Comparison of ENCODE assay signal across 7 mouse cellular contexts in the genomic region with DNA sequence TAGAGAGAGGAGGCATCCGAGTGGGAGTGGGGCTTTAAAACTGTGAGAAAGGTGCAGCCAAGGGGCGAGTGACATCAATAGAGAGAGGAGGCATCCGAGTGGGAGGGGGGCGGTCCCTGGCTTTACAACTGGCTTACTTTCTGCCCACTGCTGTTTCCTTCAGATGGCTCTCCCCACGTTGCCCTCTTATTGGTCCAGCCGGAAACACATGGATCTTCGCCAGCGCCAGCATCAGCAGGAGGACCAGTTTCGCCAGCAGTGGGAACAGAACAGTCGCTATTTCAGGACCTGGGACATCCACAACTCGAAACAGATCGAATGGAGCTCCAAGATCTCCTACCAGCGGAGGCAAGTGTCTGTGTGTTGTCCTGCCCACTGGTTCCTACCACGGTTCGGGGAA. TPM values are rescaled to one million over a fixed set of nuclear protein-coding genes. Genes with fewer than 3 reads are reported as not detected.
A peak's percentile ranks its signal among the peaks of the same experiment; 100 is the strongest.
DNase-seq lines count a peak whose midpoint lies in the region; ATAC-seq and TF ChIP-seq lines count a peak whose summit lies in the region.

No protein-coding gene starts in this region.

- H3K4me2 ChIP-seq in lung, embryonic 14.5 days: peak overlapping the region; percentile 89
- H3K4me2 ChIP-seq in embryonic facial prominence, embryonic 11.5 days (ENCODE audit: low read depth, low read length): peak overlapping the region; percentile 57
- H3K4me2 ChIP-seq in intestine, postnatal 0 days (replicated peaks; ENCODE audit: low read depth): peak overlapping the region; percentile 76
- peak overlapping the region; percentile 82 for H3K4me2 ChIP-seq in stomach, embryonic 14.5 days (replicated peaks; ENCODE audit: low read depth, low read length)

- H3K9ac ChIP-seq in lung, embryonic 14.5 days: peak overlapping the region; percentile 67
- peak overlapping the region; percentile 83 for H3K9ac ChIP-seq in embryonic facial prominence, embryonic 11.5 days (replicated peaks; ENCODE audit: low read length)
- H3K9ac ChIP-seq in intestine, postnatal 0 days (ENCODE audit: low read depth, low read length): no peak overlapping the region
- H3K9ac ChIP-seq in stomach, embryonic 14.5 days (replicated peaks; ENCODE audit: low read depth, low read length): no peak overlapping the region

- no peak for ATAC-seq in lung, embryonic 14.5 days (ENCODE audit: insufficient read depth)
- ATAC-seq in embryonic facial prominence, embryonic 11.5 days (replicated peaks; ENCODE audit: insufficient number of reproducible peaks, low FRiP score, low TSS enrichment, low read depth): no peak
- ATAC-seq in intestine, postnatal 0 days: no peak
- ATAC-seq in stomach, embryonic 14.5 days (ENCODE audit: insufficient number of reproducible peaks, insufficient read depth, low FRiP score, low read depth): no peak

- H3K27me3 ChIP-seq in lung, embryonic 14.5 days (ENCODE audit: insufficient read depth, low read length): no peaks in the 10 kb centered on the region
- H3K27me3 ChIP-seq in embryonic facial prominence, embryonic 11.5 days (ENCODE audit: control insufficient read depth, insufficient read depth, low read length): no peaks in the 10 kb centered on the region
- H3K27me3 ChIP-seq in intestine, postnatal 0 days (replicated peaks; ENCODE audit: control insufficient read depth, insufficient read depth, low read length): no peaks in the 10 kb centered on the region
- H3K27me3 ChIP-seq in stomach, embryonic 14.5 days (ENCODE audit: control insufficient read depth, insufficient read depth, low read length): no peaks in the 10 kb centered on the region

- no peaks in the 10 kb centered on the region for H3K4me1 ChIP-seq in lung, embryonic 14.5 days (ENCODE audit: insufficient read depth)
- no peaks in the 10 kb centered on the region for H3K4me1 ChIP-seq in embryonic facial prominence, embryonic 11.5 days (ENCODE audit: control insufficient read depth, insufficient read depth, low read length)
- H3K4me1 ChIP-seq in intestine, postnatal 0 days (replicated peaks; ENCODE audit: control insufficient read depth, insufficient read depth, low read length): no peaks in the 10 kb centered on the region
- peaks cover 5% of the 10 kb centered on the region for H3K4me1 ChIP-seq in stomach, embryonic 14.5 days (ENCODE audit: control insufficient read depth, insufficient read depth, low read length)

- no peaks in the 10 kb centered on the region for H3K9me3 ChIP-seq in lung, embryonic 14.5 days (ENCODE audit: low read depth, low read length)
- no peaks in the 10 kb centered on the region for H3K9me3 ChIP-seq in embryonic facial prominence, embryonic 11.5 days (replicated peaks; ENCODE audit: control insufficient read depth, low read length)
- H3K9me3 ChIP-seq in intestine, postnatal 0 days (ENCODE audit: control insufficient read depth): no peaks in the 10 kb centered on the region
- no peaks in the 10 kb centered on the region for H3K9me3 ChIP-seq in stomach, embryonic 14.5 days (ENCODE audit: control insufficient read depth, low read depth, low read length)

- DNase-seq in lung, embryonic 14.5 days: no peak
- DNase-seq in lung, adult 18-20 months: no peak
- no peak for DNase-seq in embryonic facial prominence, embryonic 11.5 days (ENCODE audit: low spot score)
- DNase-seq in gastrocnemius, postnatal 25 days: no peak
- no peak for DNase-seq in gastrocnemius, postnatal 4 days (ENCODE audit: low spot score in 2 of 2)

- H3K4me3 ChIP-seq in lung, embryonic 14.5 days (ENCODE audit: low read depth, low read length): peak overlapping the region; percentile 79
- H3K4me3 ChIP-seq in embryonic facial prominence, embryonic 11.5 days (ENCODE audit: low read depth, low read length): peak overlapping the region; percentile 60
- H3K4me3 ChIP-seq in intestine, postnatal 0 days (ENCODE audit: low read depth, low read length): peak overlapping the region; percentile 79; the same call in 1 of the 2 replicates
- peak overlapping the region; percentile 83 for H3K4me3 ChIP-seq in stomach, embryonic 14.5 days (ENCODE audit: low read depth, low read length)

- peaks cover 42% of the 10 kb centered on the region for H3K36me3 ChIP-seq in lung, embryonic 14.5 days (ENCODE audit: insufficient read depth)
- H3K36me3 ChIP-seq in embryonic facial prominence, embryonic 11.5 days (replicated peaks; ENCODE audit: control insufficient read depth, insufficient read depth, low read depth, low read length): no peaks in the 10 kb centered on the region
- peaks cover 24% of the 10 kb centered on the region for H3K36me3 ChIP-seq in intestine, postnatal 0 days (ENCODE audit: control insufficient read depth, insufficient read depth)
- peaks cover 17% of the 10 kb centered on the region for H3K36me3 ChIP-seq in stomach, embryonic 14.5 days (ENCODE audit: control insufficient read depth, insufficient read depth, low read length)

- WGBS in lung, embryonic 14.5 days: 49% methylated on average over 15 of the region's 15 CpGs
- 52% methylated on average over 15 of the region's 15 CpGs for WGBS in embryonic facial prominence, embryonic 11.5 days
- 60% methylated on average over 15 of the region's 15 CpGs for WGBS in intestine, postnatal 0 days
- WGBS in stomach, embryonic 14.5 days: 55% methylated on average over 15 of the region's 15 CpGs

- no peak overlapping the region for H3K27ac ChIP-seq in lung, embryonic 14.5 days (ENCODE audit: low read depth)
- no peak overlapping the region for H3K27ac ChIP-seq in embryonic facial prominence, embryonic 11.5 days (replicated peaks; ENCODE audit: low read depth, low read length)
- H3K27ac ChIP-seq in intestine, postnatal 0 days (ENCODE audit: low read depth, low read length): no peak overlapping the region
- no peak overlapping the region for H3K27ac ChIP-seq in stomach, embryonic 14.5 days (ENCODE audit: low read length)

- no peak for TF ChIP-seq CTCF in lung, embryonic 14.5 days (IDR thresholded peaks at IDR 0.05; ENCODE audit: low read depth)
- no peak for TF ChIP-seq CTCF in intestine, postnatal 0 days (IDR thresholded peaks at IDR 0.05; ENCODE audit: low read depth)

RNA-seq across cellular contexts. Expression of a gene that starts 0.9 kb away (rescaled TPM):
- polyA plus RNA-seq in lung, embryonic 14.5 days (2014; fragmentation: Nextera tagmentation; extraction: Ambion mirVana): 13.1 and 14.8 TPM in 2 replicates
- polyA plus RNA-seq in embryonic facial prominence, embryonic 11.5 days (2014; fragmentation: Nextera tagmentation; extraction: Ambion mirVana): 11.1 and 12.0 TPM in 2 replicates
- polyA plus RNA-seq in intestine, postnatal 0 days (2015; fragmentation: Nextera tagmentation; extraction: Ambion mirVana): 3.7 and 4.2 TPM in 2 replicates
- 11.9 and 14.1 TPM in 2 replicates for polyA plus RNA-seq in stomach, embryonic 14.5 days (2014; fragmentation: Nextera tagmentation; extraction: Ambion mirVana)
- total RNA-seq in gastrocnemius, postnatal 25 days (2021): 1 to 10 TPM; 2.3 to 2.8 TPM
- total RNA-seq in gastrocnemius, postnatal 4 days (2021): 1 to 10 TPM; 6.3 to 6.9 TPM

RNA-seq across cellular contexts. Expression of a gene that starts 17.7 kb away (rescaled TPM):
- 71.1 and 74.8 TPM in 2 replicates for polyA plus RNA-seq in lung, embryonic 14.5 days (2014; fragmentation: Nextera tagmentation; extraction: Ambion mirVana)
- 57.3 and 59.3 TPM in 2 replicates for polyA plus RNA-seq in embryonic facial prominence, embryonic 11.5 days (2014; fragmentation: Nextera tagmentation; extraction: Ambion mirVana)
- 111 and 115 TPM in 2 replicates for polyA plus RNA-seq in intestine, postnatal 0 days (2015; fragmentation: Nextera tagmentation; extraction: Ambion mirVana)
- 81.6 and 87.4 TPM in 2 replicates for polyA plus RNA-seq in stomach, embryonic 14.5 days (2014; fragmentation: Nextera tagmentation; extraction: Ambion mirVana)
- 1 to 10 TPM; 9.0 to 10.0 TPM for total RNA-seq in gastrocnemius, postnatal 25 days (2021)
- total RNA-seq in gastrocnemius, postnatal 4 days (2021): 10 to 100 TPM; 26.4 to 31.8 TPM

RNA-seq across cellular contexts. Expression of a gene that starts 50.3 kb away (rescaled TPM):
- 1.0 and 1.6 TPM in 2 replicates for polyA plus RNA-seq in lung, embryonic 14.5 days (2014; fragmentation: Nextera tagmentation; extraction: Ambion mirVana)
- 0.85 and 1.1 TPM in 2 replicates for polyA plus RNA-seq in embryonic facial prominence, embryonic 11.5 days (2014; fragmentation: Nextera tagmentation; extraction: Ambion mirVana)
- 0.70 and 1.0 TPM in 2 replicates for polyA plus RNA-seq in intestine, postnatal 0 days (2015; fragmentation: Nextera tagmentation; extraction: Ambion mirVana)
- polyA plus RNA-seq in stomach, embryonic 14.5 days (2014; fragmentation: Nextera tagmentation; extraction: Ambion mirVana): 1.5 and 1.9 TPM in 2 replicates
- 1 to 10 TPM; 1.6 to 2.7 TPM for total RNA-seq in gastrocnemius, postnatal 25 days (2021)
- total RNA-seq in gastrocnemius, postnatal 4 days (2021): 1 to 10 TPM; 1.6 to 1.8 TPM

Comparison
In these comparisons a context has a peak if more than half of its experiments do, and no peak if none do; other contexts are left out.
1. H3K9ac ChIP-seq: peak in lung, embryonic 14.5 days (single experiment) and embryonic facial prominence, embryonic 11.5 days (single experiment); none in intestine, postnatal 0 days (single experiment) and stomach, embryonic 14.5 days (single experiment).
2. Peak in every context shown above with its lines, with median percentiles within 50 percentile points of each other: H3K4me2 ChIP-seq and H3K4me3 ChIP-seq.